Mouse (Mus musculus): ENCODE results near the gene Zbtb46.

- no peak for TF ChIP-seq POLR2A (IDR thresholded peaks at IDR 0.05; ENCODE audit: borderline replicate concordance, extremely low read depth, insufficient read depth, insufficient read length, poor library complexity, severe bottlenecking)
- no peak for TF ChIP-seq CTCF (IDR thresholded peaks at IDR 0.05; ENCODE audit: borderline replicate concordance, extremely low read depth, insufficient read depth, insufficient read length)
These were observed 34.1 kb upstream of the Zbtb46 start, which contains the start of gene Abhd16b for GRCm38 (mm10) chr2:181493156-181493927.
